Mouse (Mus musculus) bone marrow macrophage, adult 2 months (primary cell): ENCODE results near the gene Dhx35.

Experiments used
- CTCF ChIP-seq: IDR thresholded peaks from 2 replicates; pipeline ENCODE4 v1.5.1; 2012; ENCODE audit warnings: low read depth, mild to moderate bottlenecking, low read length, moderate library complexity
- POLR2A ChIP-seq: IDR thresholded peaks from 2 replicates; pipeline ENCODE4 v1.6.1; 2012; ENCODE audit warnings: mild to moderate bottlenecking, low read depth, low read length, borderline replicate concordance

GRCm38 (mm10) chr2:158889201-158889600 is 94.6 kb downstream of the Dhx35 start:
- no peak for TF ChIP-seq CTCF
- TF ChIP-seq POLR2A, result no peak
